Mouse (Mus musculus): ENCODE data around the gene Aldh3b3.

Aldh3b3 gene

DNA sequence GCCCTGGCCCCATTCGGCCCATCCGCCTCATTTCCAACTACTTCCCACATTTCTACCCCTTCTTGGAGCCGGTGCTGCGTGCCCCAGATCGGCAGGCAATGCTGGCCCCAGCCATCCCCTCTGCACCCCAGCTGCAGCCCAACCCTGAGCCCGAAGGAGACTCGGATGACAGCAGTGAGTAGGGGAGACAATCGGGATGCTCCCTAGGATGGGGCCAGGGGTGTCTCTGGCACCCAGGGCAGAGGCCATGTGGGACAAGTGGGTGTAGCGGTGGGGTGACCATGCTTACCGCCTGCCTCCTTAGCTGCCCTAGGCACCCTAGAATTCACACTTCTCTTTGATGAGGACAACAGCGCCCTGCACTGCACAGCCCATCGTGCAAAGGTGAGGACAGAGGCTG is 45.2 kb downstream of the Aldh3b3 start:
- no peak for DNase-seq

DNA sequence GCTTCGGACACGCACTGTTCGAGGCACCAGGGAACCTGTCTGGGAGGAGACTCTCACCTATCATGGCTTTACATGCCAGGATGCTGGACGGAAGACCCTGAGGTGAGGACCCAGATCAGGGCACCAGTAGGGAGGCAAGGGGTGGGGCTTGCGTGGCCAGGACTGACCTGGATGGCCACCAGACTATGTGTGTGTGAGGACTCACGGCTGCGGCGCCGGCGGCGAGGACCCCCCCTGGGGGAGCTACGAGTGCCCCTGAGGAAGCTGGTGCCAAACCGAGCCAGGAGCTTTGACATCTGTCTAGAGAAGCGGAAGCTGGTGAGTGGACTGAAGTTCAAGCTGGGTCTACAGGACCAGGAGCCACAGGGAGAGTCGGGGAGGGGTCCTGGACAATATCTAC is 45.9 kb downstream of the Aldh3b3 start:
- peak; percentile 36 for DNase-seq

DNA sequence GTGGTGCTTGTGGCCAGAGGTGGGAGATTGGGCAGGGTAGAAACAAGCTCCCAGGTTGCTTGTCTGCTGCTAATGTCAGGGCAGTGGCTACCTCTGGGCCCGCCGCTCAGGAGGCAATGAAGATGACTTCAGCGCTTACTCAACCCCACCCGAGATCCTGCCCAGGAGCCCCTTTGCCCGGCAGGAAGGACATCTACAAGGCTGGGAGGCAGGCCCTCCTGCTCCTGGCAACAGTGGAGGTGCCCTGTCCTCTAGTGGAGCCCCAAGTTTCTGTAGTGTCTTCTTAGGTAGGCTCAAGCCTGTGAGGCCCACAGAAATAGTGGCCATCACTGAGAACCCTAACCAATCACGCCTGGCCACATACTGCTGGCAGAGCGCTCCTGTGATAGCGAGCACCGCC is 46.6 kb downstream of the Aldh3b3 start:
- no peak for DNase-seq

DNA sequence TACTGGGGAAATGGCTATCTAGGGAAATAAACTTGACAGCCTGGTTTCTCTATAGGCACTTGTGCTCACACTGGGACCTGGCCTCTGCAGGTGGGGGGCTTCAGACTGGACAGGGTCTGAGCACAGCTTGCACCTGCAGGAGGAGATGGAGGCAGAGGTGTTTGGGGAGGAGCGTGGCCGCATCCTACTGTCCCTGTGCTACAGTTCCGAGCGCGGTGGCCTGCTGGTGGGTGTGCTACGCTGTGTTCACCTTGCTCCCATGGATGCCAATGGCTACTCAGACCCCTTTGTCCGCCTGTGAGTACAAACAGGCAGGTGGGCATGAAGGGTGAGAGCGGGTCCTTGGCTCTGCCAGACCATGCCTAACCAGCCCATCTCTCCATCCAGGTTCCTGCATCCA is 47.5 kb downstream of the Aldh3b3 start:
- DNase-seq, result no peak

DNA sequence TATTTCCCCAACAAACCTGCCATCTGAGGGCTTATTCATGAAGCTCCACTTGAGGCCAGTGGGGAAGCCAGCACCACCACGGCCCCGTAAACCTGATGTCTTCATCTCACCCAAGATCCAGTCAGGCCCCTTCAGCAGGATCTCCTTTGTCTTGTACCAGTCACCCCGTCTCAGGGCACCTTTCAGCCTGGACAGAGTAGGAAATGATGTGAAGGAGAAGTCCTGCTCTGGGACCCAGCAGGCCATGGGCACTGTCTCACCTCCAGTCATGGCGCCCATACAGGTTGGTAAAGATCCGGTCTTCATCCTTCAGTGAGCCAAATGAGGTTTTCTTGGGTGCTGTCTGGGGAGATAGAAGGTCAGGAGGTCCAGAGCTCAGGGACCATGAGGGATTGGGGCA is 52.6 kb downstream of the Aldh3b3 start:
- peak; percentile 30 for DNase-seq

DNA sequence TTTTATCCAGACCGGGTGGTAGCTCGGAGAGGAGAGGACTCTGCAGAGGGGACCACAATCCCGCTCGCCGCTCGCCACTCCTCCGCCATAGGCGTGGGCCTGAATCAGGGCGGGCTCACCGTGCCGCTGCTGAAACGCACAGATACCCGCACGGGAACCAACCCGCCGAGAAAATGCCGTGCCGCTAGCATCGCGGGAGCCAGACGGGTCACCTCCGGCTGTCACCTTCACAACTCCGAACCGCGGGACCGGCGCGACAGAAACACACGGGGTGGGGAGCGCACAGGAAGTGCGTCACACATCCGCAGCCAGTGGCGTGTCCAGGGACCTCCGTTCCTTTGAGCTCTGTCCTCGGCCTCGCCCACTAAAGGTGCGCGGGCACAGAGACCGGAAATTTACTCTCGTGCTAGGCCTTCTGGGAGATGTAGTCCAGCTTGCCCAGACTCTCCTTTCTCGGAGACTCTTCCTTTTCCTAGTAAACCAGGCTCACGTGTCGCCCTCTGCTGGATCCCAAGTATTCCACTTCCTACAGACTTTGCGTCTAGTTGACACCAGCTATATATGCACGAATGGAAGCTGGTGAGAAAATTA is 54.1 kb downstream of the Aldh3b3 start, which contains the start of gene Ndufv1:
Ndufv1 (minus strand) TSS at position 375 of the 591 bp plus-strand sequence.
- peak; percentile 99 for DNase-seq

DNA sequence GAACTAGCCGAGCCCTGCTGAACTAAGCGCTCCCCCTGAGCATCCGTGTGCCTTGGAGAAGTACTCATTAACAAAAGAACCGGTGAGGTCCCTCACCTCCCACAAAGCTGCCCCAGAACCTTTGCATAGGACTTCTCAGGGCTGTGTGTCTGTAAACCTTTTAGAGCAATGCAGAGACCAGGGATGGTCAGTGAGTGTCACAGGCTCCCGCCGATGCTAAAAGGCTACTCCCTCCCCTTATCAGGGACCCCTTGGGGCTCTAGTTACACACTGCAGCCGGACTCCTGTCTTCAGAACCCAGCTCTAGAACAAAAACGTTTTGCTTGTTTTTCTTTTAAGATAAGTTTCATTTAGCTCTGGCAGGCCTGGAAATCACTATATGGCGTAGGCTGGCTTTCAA is 54.6 kb downstream of the Aldh3b3 start:
- DNase-seq, result no peak

DNA sequence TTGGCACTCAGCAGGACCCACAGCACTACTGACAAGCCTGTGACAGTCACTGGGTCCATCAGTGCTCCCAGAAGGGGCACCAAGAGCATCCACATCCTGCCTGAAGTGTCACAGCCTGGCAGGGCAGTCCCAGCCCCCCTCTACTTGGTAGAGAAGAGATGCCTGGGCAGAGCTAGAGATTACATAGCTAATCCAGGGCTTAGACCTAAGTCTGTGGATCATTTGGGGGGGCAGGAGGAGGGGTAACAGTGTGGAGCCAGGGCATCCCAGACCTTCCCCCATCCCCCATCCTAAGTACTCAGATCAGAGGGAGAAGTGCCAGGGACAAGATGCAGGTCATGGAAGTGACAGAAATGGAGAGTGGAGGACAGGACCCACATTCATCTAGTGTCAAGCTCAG is 56.4 kb downstream of the Aldh3b3 start:
- DNase-seq, result peak; percentile 39

DNA sequence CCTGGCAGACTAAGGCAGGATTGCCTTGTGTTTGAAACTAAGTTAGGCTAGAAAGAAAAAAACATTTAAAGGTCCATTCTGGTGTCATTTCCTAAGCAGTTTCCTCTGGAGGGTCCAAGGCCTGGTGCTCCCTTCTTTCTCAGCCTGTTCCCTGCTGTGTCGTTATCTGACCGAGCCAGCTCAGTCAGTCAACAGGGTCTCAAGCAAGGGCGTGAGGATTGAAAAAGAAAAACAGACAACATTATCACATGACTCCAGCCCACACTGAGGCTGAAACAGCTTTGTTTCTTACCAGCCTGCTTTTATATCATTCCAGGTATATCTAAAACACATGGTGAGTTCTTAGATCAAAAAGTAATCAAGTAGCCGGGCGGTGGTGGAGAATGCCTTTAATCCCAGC is 57.2 kb downstream of the Aldh3b3 start:
- no peak for DNase-seq

DNA sequence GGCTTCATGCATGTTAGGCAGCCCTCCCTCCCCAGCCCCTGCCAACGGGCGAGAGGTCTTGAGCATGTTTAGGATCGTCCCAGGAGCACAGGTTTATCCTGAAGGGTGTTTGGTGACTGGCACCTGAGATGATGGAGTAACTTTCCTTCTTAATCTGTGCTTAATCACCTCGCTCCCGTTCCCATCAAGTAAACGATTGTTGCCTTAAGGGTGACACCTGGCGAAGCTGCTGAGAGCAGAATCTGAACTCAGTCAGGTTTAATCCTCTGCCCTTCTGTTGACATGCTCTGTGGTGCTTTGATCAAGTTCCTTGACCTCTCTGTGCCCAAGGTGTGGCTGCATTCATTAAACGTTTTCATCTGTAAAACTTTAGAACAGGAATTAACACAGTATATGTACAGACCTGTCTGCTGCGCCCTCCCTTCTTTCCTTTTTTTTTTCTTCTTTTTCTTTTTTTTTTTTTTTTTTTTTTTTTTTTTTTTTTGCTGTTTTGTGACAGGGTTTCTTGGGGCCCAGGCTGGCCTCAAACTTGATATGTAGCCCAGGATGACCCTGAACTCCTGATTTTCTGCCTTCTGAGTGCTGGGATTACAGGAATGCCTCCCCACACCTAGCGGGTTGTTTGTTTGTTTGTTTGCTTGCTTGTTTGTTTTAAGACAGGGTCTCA is 59.6 kb downstream of the Aldh3b3 start:
- DNase-seq, result peak; percentile 39

DNA sequence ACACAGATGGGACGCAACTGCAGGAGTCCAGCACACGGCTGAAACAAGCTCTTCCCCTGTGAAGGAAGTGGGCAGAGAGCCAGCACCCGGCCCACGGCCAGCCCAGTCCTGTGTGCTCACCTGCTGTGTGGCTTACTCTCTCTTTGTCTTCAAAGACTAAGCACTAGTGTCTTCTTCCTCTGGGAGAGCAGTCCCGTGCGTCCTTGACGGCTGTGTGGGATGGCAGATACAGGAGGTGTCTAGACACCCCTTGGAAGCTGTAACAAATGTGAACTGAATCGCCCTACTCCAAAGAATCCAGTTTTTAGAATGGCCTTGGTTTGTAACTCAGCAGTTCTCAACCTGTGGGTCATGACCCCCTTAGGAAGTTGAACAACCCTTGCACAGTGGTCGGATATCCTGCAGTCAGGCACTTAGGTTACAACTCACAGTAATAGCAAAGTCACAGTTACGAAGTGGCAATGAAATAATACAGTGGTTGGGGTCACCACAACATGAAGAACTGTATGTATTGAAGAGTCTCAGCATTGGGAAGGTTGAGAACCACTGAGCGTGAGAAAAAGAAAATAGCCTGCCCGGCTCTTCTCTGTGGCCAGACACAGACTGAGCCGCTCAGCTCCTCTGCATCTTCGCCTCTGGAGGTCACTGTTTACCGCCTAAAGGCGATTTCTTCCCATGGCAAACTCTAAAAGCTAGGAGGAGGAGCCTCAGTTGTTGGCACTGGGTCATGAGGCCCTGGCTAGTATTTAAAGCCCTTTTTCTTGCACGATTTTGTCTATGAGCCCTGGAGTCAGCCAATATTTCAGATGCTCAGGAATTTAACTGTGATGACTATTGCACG is 60.5 kb downstream of the Aldh3b3 start:
- DNase-seq, result peak; percentile 92

Measured in cerebellum, adult 9-10 months (tissue).